Mouse (Mus musculus) hindbrain, postnatal 0 days (tissue): ENCODE results near the gene Chd2. TPM values are rescaled to one million over a fixed set of nuclear protein-coding genes. Genes with fewer than 3 reads are reported as not detected.

ENCODE experiments used
- ATAC-seq: fragments of 200-750 bp; cut with Nextera tagmentation; 2 replicates; pipeline ENCODE4 v1.8.0; 2017; ENCODE audit warnings: mild to moderate bottlenecking, moderate TSS enrichment, moderate library complexity
- DNase-seq: peaks from one replicate; pipeline ENCODE4 v3.0.0-alpha.2; 2015; ENCODE audit warnings: low spot score
- H3K27ac ChIP-seq: fragments of 300-500 bp; sonication (generic); 2 replicates; pipeline ENCODE4 v1.5.1; 2014; ENCODE audit warnings: mild to moderate bottlenecking
- H3K27me3 ChIP-seq: fragments of 300-500 bp; sonication (generic); 2 replicates; pipeline ENCODE4 v1.6.1; 2014; ENCODE audit warnings: low read length, mixed read lengths; ENCODE audit not compliant: insufficient read depth
- H3K36me3 ChIP-seq: fragments of 300-500 bp; sonication (generic); 2 replicates; pipeline ENCODE4 v1.6.1; 2014; ENCODE audit warnings: low read length, mixed read lengths; ENCODE audit not compliant: insufficient read depth
- H3K4me1 ChIP-seq: fragments of 300-500 bp; sonication (generic); 2 replicates; pipeline ENCODE4 v1.6.1; 2014; ENCODE audit warnings: antibody characterized with exemption, low read length, mixed read lengths; ENCODE audit not compliant: insufficient read depth
- H3K4me2 ChIP-seq: fragments of 300-500 bp; sonication (generic); 2 replicates; pipeline ENCODE4 v1.6.1; 2014; ENCODE audit warnings: low read depth, mild to moderate bottlenecking, low read length, moderate library complexity, mixed read lengths
- H3K4me3 ChIP-seq: fragments of 300-500 bp; sonication (generic); 2 replicates; pipeline ENCODE4 v1.5.1; 2014; ENCODE audit warnings: low read length
- H3K9ac ChIP-seq: fragments of 300-500 bp; sonication (generic); replicated peaks from 2 replicates; pipeline ENCODE4 v1.6.1; 2014; ENCODE audit warnings: mild to moderate bottlenecking, low read length, moderate library complexity, mixed read lengths
- H3K9me3 ChIP-seq: fragments of 300-500 bp; sonication (generic); 2 replicates; pipeline ENCODE4 v1.6.1; 2016; ENCODE audit warnings: low read length, mixed read lengths
- CTCF ChIP-seq: IDR thresholded peaks from 2 replicates; pipeline ENCODE4 v1.5.1; 2016; ENCODE audit warnings: antibody characterized with exemption, control low read depth, low read depth
- WGBS: fragments of 180-500 bp; shearing (Covaris S2); extraction: QIAGEN DNeasy Blood & Tissue Kit; methylation state at CpG from one replicate; pipeline ENCODE4 v1.1.7; 2014; 5-methylcytosine and 5-hydroxymethylcytosine counted together
- polyA plus RNA-seq: library from polyadenylated mRNA; unstranded; fragments of >200 nt; fragmentation: Nextera tagmentation; extraction: Ambion mirVana; gene quantifications from 2 replicates; pipeline ENCODE4 v1.2.1, GENCODE M21; 2015
- total RNA-seq: library from RNA; depleted of rRNA; stranded (reverse); fragments of >200 nt; gene quantifications from 2 replicates; pipeline ENCODE4 v1.2.3, GENCODE M21; 2014

Gene Chd2
- total and polyA plus RNA-seq, 2 experiments from 2014 or later = 33.4 to 36.1 TPM

DNA sequence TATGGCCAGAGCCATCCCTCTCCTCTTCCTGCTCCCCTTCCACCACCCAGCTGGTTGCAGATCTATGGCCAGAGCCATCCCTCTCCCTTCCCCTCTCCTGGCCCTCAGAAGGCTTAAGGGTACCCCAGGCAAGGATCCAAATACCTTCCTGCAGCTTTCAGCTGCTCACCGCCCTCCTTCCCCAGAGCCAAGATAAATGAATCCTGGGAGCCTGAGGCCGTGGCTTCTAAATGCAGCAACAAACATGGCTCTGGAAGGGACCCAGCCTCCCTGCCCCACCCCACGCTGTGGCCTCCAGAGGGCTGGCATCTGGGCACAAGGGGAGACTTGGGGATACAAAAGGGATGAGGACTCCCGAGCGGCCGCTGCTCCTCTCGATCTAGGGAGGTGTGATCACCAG lies 129.2 kb downstream of the Chd2 start:
- ATAC-seq (no peak), DNase-seq (peak; percentile 66)
- no peak for TF ChIP-seq CTCF
- 42% methylated on average over 7 of the region's 7 CpGs for WGBS
- Histone ChIP-seq H3K9ac (no peak overlapping the region), H3K4me3 (no peak overlapping the region), H3K4me2 (no peak overlapping the region), H3K4me1 (peaks cover 13% of the 10 kb centered on the region), H3K27me3 (no peaks in the 10 kb centered on the region), H3K9me3 (no peaks in the 10 kb centered on the region), H3K36me3 (peaks cover 3% of the 10 kb centered on the region; the same call in 1 of the 2 replicates), H3K27ac (peak overlapping the region; percentile 54; the same call in 1 of the 2 replicates)

DNA sequence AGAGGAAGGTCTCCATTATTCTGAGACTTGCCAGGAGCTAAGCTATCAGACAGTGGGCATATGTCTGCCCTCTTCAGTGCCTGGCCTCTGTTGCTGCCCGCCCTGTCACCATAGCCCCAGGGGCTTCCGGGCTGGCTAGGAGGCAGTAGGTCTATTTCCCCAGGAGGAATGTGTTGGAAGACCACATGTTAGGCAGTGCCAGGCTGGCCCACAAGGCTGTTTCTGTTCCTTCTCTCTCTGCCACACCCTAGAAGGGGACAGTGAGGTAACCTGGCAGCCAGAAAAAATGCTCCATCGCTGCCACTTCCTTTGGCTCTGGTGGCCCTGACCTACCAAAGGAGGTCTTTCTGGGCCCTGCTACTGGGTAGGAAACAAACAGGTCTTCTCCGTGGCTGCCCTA lies 129.6 kb downstream of the Chd2 start:
- 68% methylated on average over 4 of the region's 4 CpGs for WGBS
- Histone ChIP-seq H3K27ac (peak overlapping the region; percentile 54; the same call in 1 of the 2 replicates), H3K4me1 (peaks cover 13% of the 10 kb centered on the region), H3K4me3 (no peak overlapping the region), H3K9ac (no peak overlapping the region), H3K9me3 (no peaks in the 10 kb centered on the region), H3K4me2 (no peak overlapping the region), H3K27me3 (no peaks in the 10 kb centered on the region), H3K36me3 (peaks cover 3% of the 10 kb centered on the region; the same call in 1 of the 2 replicates)
- ATAC-seq = peak; percentile 34; the same call in 1 of the 2 replicates
- TF ChIP-seq CTCF = no peak
- DNase-seq = no peak

DNA sequence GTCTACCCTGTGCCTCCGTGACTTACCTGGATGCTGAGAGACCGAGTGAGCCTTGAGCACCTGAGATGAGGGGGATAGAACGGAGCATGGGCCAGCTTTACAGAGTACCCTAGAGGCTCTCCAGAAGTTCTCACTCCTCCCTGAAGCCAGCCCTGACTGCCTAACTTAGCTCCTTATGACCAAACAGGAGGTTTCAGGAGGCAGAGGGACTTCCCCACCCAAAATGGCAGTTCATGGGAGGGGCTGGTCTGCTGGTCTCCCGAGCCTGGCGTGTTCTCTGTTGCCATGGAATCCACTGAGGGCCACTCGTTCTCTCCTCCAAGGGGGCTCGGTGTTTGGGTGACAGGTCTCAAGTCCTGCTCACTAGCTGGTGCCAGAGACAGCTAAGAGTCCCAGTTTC lies 130.1 kb downstream of the Chd2 start:
- H3K4me1 ChIP-seq = peaks cover 13% of the 10 kb centered on the region
- 56% methylated on average over 7 of the region's 7 CpGs for WGBS
- TF ChIP-seq CTCF = no peak
- H3K27ac ChIP-seq = peak overlapping the region; percentile 54; the same call in 1 of the 2 replicates
- H3K36me3 ChIP-seq = peaks cover 3% of the 10 kb centered on the region; the same call in 1 of the 2 replicates
- no peaks in the 10 kb centered on the region for H3K9me3 ChIP-seq
- no peak; the same call in 1 of the 2 replicates for ATAC-seq
- DNase-seq = no peak
- H3K4me3 ChIP-seq = no peak overlapping the region
- no peaks in the 10 kb centered on the region for H3K27me3 ChIP-seq
- H3K9ac ChIP-seq = no peak overlapping the region
- H3K4me2 ChIP-seq = no peak overlapping the region

DNA sequence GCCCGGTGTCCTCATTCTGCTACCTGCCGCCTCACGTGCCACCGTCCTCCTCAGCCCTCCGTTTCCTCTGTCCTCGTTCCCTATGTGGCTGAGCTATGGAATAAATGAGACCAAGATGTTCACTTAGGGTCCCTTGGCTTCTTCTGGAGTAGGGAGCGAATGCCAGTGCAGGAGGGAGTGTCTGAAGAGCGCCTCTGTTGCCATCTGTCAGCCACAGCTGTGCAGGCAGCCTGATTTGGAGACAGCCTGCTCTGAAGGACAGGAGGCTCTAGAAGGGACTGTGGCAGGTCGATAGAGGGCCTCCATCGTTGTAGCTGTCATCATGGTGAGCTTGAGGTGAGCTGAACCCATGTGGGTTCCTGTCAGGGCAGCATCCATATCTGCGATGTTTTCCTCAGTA lies 136.1 kb downstream of the Chd2 start:
- no peak for ATAC-seq
- Histone ChIP-seq H3K9ac (no peak overlapping the region), H3K4me2 (no peak overlapping the region), H3K27me3 (no peaks in the 10 kb centered on the region), H3K4me3 (no peak overlapping the region), H3K36me3 (0 out of 2 replicates have a peak, but pooled peaks cover 3% of the 10 kb centered on the region), H3K9me3 (no peaks in the 10 kb centered on the region), H3K4me1 (no peaks in the 10 kb centered on the region), H3K27ac (no peak overlapping the region)
- WGBS = 83% methylated on average over 11 of the region's 11 CpGs
- no peak for TF ChIP-seq CTCF
- no peak for DNase-seq

DNA sequence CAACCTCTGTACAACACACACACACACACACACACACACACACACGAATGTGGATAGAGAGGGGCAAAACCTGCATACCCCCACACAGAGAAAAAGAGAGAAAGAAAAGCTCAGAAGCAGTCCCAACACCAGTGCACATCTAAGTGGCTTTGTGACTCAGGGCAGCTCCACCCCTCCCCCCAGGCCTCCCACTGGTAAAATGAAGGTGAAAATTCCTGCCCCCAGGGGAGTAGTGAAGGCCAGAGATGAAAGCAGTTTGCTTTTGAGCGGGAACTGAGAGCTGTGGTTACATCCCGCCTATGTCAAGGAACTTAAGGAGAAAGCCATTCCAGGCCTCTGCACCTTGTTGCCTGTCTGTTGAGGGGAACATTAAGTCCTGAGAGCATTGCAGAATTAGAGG lies 138.1 kb downstream of the Chd2 start:
- Histone ChIP-seq H3K9me3 (no peaks in the 10 kb centered on the region), H3K27ac (no peak overlapping the region), H3K4me1 (peaks cover 12% of the 10 kb centered on the region; the same call in 1 of the 2 replicates), H3K27me3 (no peaks in the 10 kb centered on the region), H3K9ac (no peak overlapping the region), H3K4me2 (no peak overlapping the region), H3K36me3 (no peaks in the 10 kb centered on the region), H3K4me3 (no peak overlapping the region)
- DNase-seq (no peak), ATAC-seq (no peak)
- 49% methylated on average over 3 of the region's 3 CpGs for WGBS
- TF ChIP-seq CTCF = no peak

DNA sequence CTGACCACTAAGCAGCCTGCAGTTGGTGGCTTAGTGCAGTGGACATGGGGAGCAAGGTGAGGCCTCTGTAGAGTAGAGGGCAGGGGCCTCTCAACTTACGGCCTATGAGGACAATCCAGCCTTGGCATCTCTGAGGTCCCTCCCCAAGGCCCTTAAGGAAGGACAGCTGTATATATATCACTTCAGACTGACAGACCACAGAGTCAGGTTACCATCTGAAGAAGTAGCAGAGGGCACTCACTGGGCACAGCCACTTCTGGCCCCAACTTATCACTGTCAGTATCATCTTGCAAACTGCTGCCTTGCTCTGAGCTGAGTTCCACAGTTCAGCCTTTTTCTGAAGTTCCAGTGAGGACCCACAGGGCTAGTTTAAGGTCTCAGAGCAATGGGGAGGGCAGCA lies 139.0 kb downstream of the Chd2 start:
- no peak for ATAC-seq
- 79% methylated on average over 1 of the region's 1 CpGs for WGBS
- no peak overlapping the region for H3K9ac ChIP-seq
- H3K4me1 ChIP-seq = peaks cover 18% of the 10 kb centered on the region; the same call in 1 of the 2 replicates
- H3K27me3 ChIP-seq = no peaks in the 10 kb centered on the region
- no peak for DNase-seq
- H3K4me2 ChIP-seq = no peak overlapping the region
- H3K9me3 ChIP-seq = no peaks in the 10 kb centered on the region
- no peaks in the 10 kb centered on the region for H3K36me3 ChIP-seq
- TF ChIP-seq CTCF = no peak
- H3K4me3 ChIP-seq = no peak overlapping the region
- peak overlapping the region; percentile 54; the same call in 1 of the 2 replicates for H3K27ac ChIP-seq

DNA sequence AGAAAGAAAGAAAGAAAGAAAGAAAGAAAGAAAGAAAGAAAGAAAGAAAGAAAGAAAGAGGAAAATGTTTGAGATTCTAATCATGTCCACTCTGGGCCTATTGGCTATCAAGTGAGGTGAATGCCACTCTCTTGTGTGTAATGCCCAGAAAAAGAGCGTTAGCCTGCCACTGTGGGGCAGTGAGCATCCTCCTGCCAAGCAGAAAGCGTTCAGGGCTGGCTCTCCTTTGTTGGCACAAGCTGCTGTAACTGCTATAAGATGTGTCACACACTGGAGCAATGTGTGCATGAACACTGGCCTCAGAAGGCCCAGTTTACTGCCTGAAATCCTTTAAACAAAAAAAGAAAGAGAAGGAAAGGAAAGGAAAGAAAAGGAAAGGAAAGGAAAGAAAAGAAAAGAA lies 139.5 kb downstream of the Chd2 start:
- no peak overlapping the region for H3K9ac ChIP-seq
- peak; percentile 71 for DNase-seq
- peaks cover 18% of the 10 kb centered on the region; the same call in 1 of the 2 replicates for H3K4me1 ChIP-seq
- no peak overlapping the region for H3K4me3 ChIP-seq
- no peak overlapping the region for H3K4me2 ChIP-seq
- WGBS = 25% methylated on average over 2 of the region's 2 CpGs
- no peaks in the 10 kb centered on the region for H3K27me3 ChIP-seq
- peak; percentile 31 for TF ChIP-seq CTCF
- no peaks in the 10 kb centered on the region for H3K9me3 ChIP-seq
- no peak for ATAC-seq
- H3K27ac ChIP-seq = no peak overlapping the region
- H3K36me3 ChIP-seq = no peaks in the 10 kb centered on the region
